Mouse (Mus musculus): ENCODE results near the gene Cd164l2.

DNA sequence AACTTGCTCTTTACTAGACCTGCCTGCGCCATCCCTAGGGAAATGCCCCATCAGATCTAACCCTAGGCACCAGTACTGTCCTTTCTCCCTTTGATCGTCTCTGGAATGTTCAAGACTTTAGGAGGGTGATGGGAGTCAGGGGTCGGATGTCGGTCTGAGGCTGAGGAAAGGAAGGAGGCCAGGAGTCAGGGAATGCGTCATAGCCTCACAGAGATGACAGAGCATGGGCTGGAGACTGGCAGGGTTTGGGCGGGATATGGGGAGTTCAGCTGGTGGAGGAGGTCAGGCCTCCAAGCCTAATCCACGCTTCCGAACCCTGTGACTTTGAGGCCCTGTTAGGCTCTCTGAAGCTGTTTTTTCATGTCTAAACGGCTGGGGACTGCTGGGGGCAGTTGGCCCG, 1.7 kb downstream of the Cd164l2 start:
- TF ChIP-seq E2F4 (IDR thresholded peaks at IDR 0.05; ENCODE audit: insufficient read depth) = no peak
- TF ChIP-seq POLR2A (IDR thresholded peaks at IDR 0.05; ENCODE audit: insufficient read length, low read depth) = no peak
- no peak for TF ChIP-seq MYOD1 (IDR thresholded peaks at IDR 0.05; ENCODE audit: control insufficient read depth in 1 of 3, insufficient read length in 2 of 3, low read depth in 2 of 3)
- no peak for TF ChIP-seq MAX (IDR thresholded peaks at IDR 0.05; ENCODE audit: low read depth)
- TF ChIP-seq TCF12 (IDR thresholded peaks at IDR 0.05; ENCODE audit: insufficient read depth, poor library complexity, severe bottlenecking) = no peak
- TF ChIP-seq REST (IDR thresholded peaks at IDR 0.05; ENCODE audit: insufficient read depth, insufficient read length) = no peak
- TF ChIP-seq MYOG (IDR thresholded peaks at IDR 0.05; ENCODE audit: control insufficient read depth in 1 of 3, insufficient read depth in 1 of 3, insufficient read length in 2 of 3, low read depth in 2 of 3) = no peak
- no peak for TF ChIP-seq CEBPB (IDR thresholded peaks at IDR 0.05; ENCODE audit: insufficient read depth, poor library complexity, severe bottlenecking)
- no peak for TF ChIP-seq USF1 (IDR thresholded peaks at IDR 0.05; ENCODE audit: low read depth)
- TF ChIP-seq TCF3 (IDR thresholded peaks at IDR 0.05; ENCODE audit: insufficient read length, low read depth) = no peak
- no peak for TF ChIP-seq POLR2AphosphoS2 (IDR thresholded peaks at IDR 0.05; ENCODE audit: insufficient read length, low read depth)

All from myocyte (in vitro differentiated cells).